Mouse (Mus musculus): ENCODE results near the gene Nsun2. TPM values are rescaled to one million over a fixed set of nuclear protein-coding genes. Genes with fewer than 3 reads are reported as not detected.
A peak's percentile ranks its signal among the peaks of the same experiment; 100 is the strongest.

The Nsun2 gene
- polyA plus RNA-seq, 1 experiment from 2014 or later: 77.9 TPM

- H3K36me3 ChIP-seq: peaks cover 91% of the 10 kb centered on the region
- no peak overlapping the region for H3K4me2 ChIP-seq
- ATAC-seq (ENCODE audit: insufficient number of reproducible peaks, low FRiP score): no peak
- H3K4me1 ChIP-seq (replicated peaks): peaks cover 13% of the 10 kb centered on the region
- no peak overlapping the region for H3K9ac ChIP-seq
- H3K4me3 ChIP-seq: no peak overlapping the region
- no peak overlapping the region for H3K27ac ChIP-seq (ENCODE audit: poor library complexity, severe bottlenecking)
- 62% methylated on average over 5 of the region's 5 CpGs for WGBS
- H3K27me3 ChIP-seq (replicated peaks): no peaks in the 10 kb centered on the region
- no peaks in the 10 kb centered on the region for H3K9me3 ChIP-seq (replicated peaks)
Observed at GRCm38 (mm10) chr13:69502863-69503262, 30.7 kb upstream of the Nsun2 start.

- H3K9me3 ChIP-seq (replicated peaks): no peaks in the 10 kb centered on the region
- H3K4me3 ChIP-seq: no peak overlapping the region
- peak overlapping the region; percentile 19; the same call in 1 of the 2 replicates for H3K27ac ChIP-seq (ENCODE audit: poor library complexity, severe bottlenecking)
- H3K36me3 ChIP-seq: peaks cover 85% of the 10 kb centered on the region
- H3K27me3 ChIP-seq (replicated peaks): no peaks in the 10 kb centered on the region
- no peak for ATAC-seq (ENCODE audit: insufficient number of reproducible peaks, low FRiP score)
- no peak overlapping the region for H3K9ac ChIP-seq
- peaks cover 7% of the 10 kb centered on the region; the same call in 1 of the 2 replicates for H3K4me1 ChIP-seq (replicated peaks)
- WGBS: 73% methylated on average over 12 of the region's 12 CpGs
- no peak overlapping the region for H3K4me2 ChIP-seq
Observed at GRCm38 (mm10) chr13:69506341-69507086, 27.0 kb upstream of the Nsun2 start.

GRCm38 (mm10) chr13:69507666-69508065, 25.9 kb upstream of the Nsun2 start:
- Histone ChIP-seq H3K9me3 (replicated peaks) (no peaks in the 10 kb centered on the region), H3K4me2 (no peak overlapping the region), H3K27ac (ENCODE audit: poor library complexity, severe bottlenecking) (no peak overlapping the region), H3K9ac (no peak overlapping the region), H3K4me1 (replicated peaks) (peaks cover 7% of the 10 kb centered on the region; the same call in 1 of the 2 replicates), H3K27me3 (replicated peaks) (no peaks in the 10 kb centered on the region), H3K4me3 (no peak overlapping the region), H3K36me3 (peaks cover 86% of the 10 kb centered on the region)
- WGBS: 94% methylated on average over 3 of the region's 3 CpGs
- no peak for ATAC-seq (ENCODE audit: insufficient number of reproducible peaks, low FRiP score)

- no peak; the same call in 1 of the 2 replicates for ATAC-seq (ENCODE audit: insufficient number of reproducible peaks, low FRiP score)
- 71% methylated on average over 9 of the region's 9 CpGs for WGBS
- no peak overlapping the region for H3K27ac ChIP-seq (ENCODE audit: poor library complexity, severe bottlenecking)
Observed at GRCm38 (mm10) chr13:69509391-69510244, 23.9 kb upstream of the Nsun2 start.

GRCm38 (mm10) chr13:69515091-69515490, 18.5 kb upstream of the Nsun2 start:
- no peaks in the 10 kb centered on the region for H3K27me3 ChIP-seq (replicated peaks)
- no peaks in the 10 kb centered on the region for H3K9me3 ChIP-seq (replicated peaks)
- peaks cover 31% of the 10 kb centered on the region for H3K36me3 ChIP-seq
- H3K4me1 ChIP-seq (replicated peaks): peaks cover 21% of the 10 kb centered on the region
- WGBS: 86% methylated on average over 3 of the region's 3 CpGs
- H3K4me2 ChIP-seq: no peak overlapping the region
- no peak overlapping the region for H3K27ac ChIP-seq (ENCODE audit: poor library complexity, severe bottlenecking)
- H3K9ac ChIP-seq: no peak overlapping the region
- H3K4me3 ChIP-seq: no peak overlapping the region
- no peak for ATAC-seq (ENCODE audit: insufficient number of reproducible peaks, low FRiP score)

More at GRCm38 (mm10) chr13:69509391-69510244, 23.9 kb upstream of the Nsun2 start:
- no peak overlapping the region for H3K4me3 ChIP-seq
- no peaks in the 10 kb centered on the region for H3K27me3 ChIP-seq (replicated peaks)
- H3K9ac ChIP-seq: no peak overlapping the region
- no peaks in the 10 kb centered on the region for H3K9me3 ChIP-seq (replicated peaks)
- peaks cover 73% of the 10 kb centered on the region for H3K36me3 ChIP-seq
- H3K4me1 ChIP-seq (replicated peaks): peaks cover 7% of the 10 kb centered on the region; the same call in 1 of the 2 replicates
- H3K4me2 ChIP-seq: no peak overlapping the region

- no peak overlapping the region for H3K4me3 ChIP-seq
- H3K4me2 ChIP-seq: no peak overlapping the region
- H3K27ac ChIP-seq (ENCODE audit: poor library complexity, severe bottlenecking): no peak overlapping the region
- WGBS: 67% methylated on average over 6 of the region's 6 CpGs
- no peak for ATAC-seq (ENCODE audit: insufficient number of reproducible peaks, low FRiP score)
- H3K9me3 ChIP-seq (replicated peaks): no peaks in the 10 kb centered on the region
- no peak overlapping the region for H3K9ac ChIP-seq
- H3K27me3 ChIP-seq (replicated peaks): no peaks in the 10 kb centered on the region
- peaks cover 12% of the 10 kb centered on the region for H3K36me3 ChIP-seq
- H3K4me1 ChIP-seq (replicated peaks): peaks cover 39% of the 10 kb centered on the region
Observed at GRCm38 (mm10) chr13:69517445-69517844, 16.1 kb upstream of the Nsun2 start.

GRCm38 (mm10) chr13:69519137-69519536, 14.4 kb upstream of the Nsun2 start:
- no peak overlapping the region for H3K4me3 ChIP-seq

GRCm38 (mm10) chr13:69522161-69522791, 11.3 kb upstream of the Nsun2 start:
- peaks cover 80% of the 10 kb centered on the region for H3K4me1 ChIP-seq (replicated peaks)
- no peak for ATAC-seq (ENCODE audit: insufficient number of reproducible peaks, low FRiP score)
- H3K27ac ChIP-seq (ENCODE audit: poor library complexity, severe bottlenecking): no peak overlapping the region

More at GRCm38 (mm10) chr13:69519137-69519536, 14.4 kb upstream of the Nsun2 start:
- no peak overlapping the region for H3K9ac ChIP-seq
- no peaks in the 10 kb centered on the region for H3K27me3 ChIP-seq (replicated peaks)
- no peak for ATAC-seq (ENCODE audit: insufficient number of reproducible peaks, low FRiP score)
- peaks cover 56% of the 10 kb centered on the region for H3K4me1 ChIP-seq (replicated peaks)
- WGBS: 88% methylated on average over 6 of the region's 6 CpGs
- H3K9me3 ChIP-seq (replicated peaks): no peaks in the 10 kb centered on the region
- no peak overlapping the region for H3K4me2 ChIP-seq
- H3K36me3 ChIP-seq: 0 out of 2 replicates have a peak, but pooled peaks cover 5% of the 10 kb centered on the region
- no peak overlapping the region for H3K27ac ChIP-seq (ENCODE audit: poor library complexity, severe bottlenecking)

GRCm38 (mm10) chr13:69523444-69524157, 9.9 kb upstream of the Nsun2 start:
- ATAC-seq (ENCODE audit: insufficient number of reproducible peaks, low FRiP score): no peak
- H3K9me3 ChIP-seq (replicated peaks): no peaks in the 10 kb centered on the region
- H3K4me1 ChIP-seq (replicated peaks): peaks cover 81% of the 10 kb centered on the region
- H3K27me3 ChIP-seq (replicated peaks): no peaks in the 10 kb centered on the region
- no peak overlapping the region for H3K4me2 ChIP-seq
- no peak overlapping the region for H3K9ac ChIP-seq
- H3K36me3 ChIP-seq: no peaks in the 10 kb centered on the region
- H3K27ac ChIP-seq (ENCODE audit: poor library complexity, severe bottlenecking): no peak overlapping the region
- 66% methylated on average over 14 of the region's 14 CpGs for WGBS
- H3K4me3 ChIP-seq: no peak overlapping the region

More at GRCm38 (mm10) chr13:69522161-69522791, 11.3 kb upstream of the Nsun2 start:
- Histone ChIP-seq H3K27me3 (replicated peaks) (no peaks in the 10 kb centered on the region), H3K4me2 (no peak overlapping the region), H3K4me3 (no peak overlapping the region), H3K9ac (0 out of 2 replicates have a peak overlapping the region, but pooled peaks have one; percentile 8), H3K9me3 (replicated peaks) (no peaks in the 10 kb centered on the region), H3K36me3 (no peaks in the 10 kb centered on the region)
- 94% methylated on average over 1 of the region's 1 CpGs for whole genome bisulfite sequencing

- H3K27me3 ChIP-seq (replicated peaks): no peaks in the 10 kb centered on the region
- no peak overlapping the region for H3K4me2 ChIP-seq
- H3K9ac ChIP-seq: 0 out of 2 replicates have a peak overlapping the region, but pooled peaks have one; percentile 0
- H3K36me3 ChIP-seq: 0 out of 2 replicates have a peak, but pooled peaks cover under 1% of the 10 kb centered on the region
- H3K4me1 ChIP-seq (replicated peaks): peaks cover 82% of the 10 kb centered on the region
- WGBS: 55% methylated on average over 2 of the region's 2 CpGs
- ATAC-seq (ENCODE audit: insufficient number of reproducible peaks, low FRiP score): no peak
- no peak overlapping the region for H3K27ac ChIP-seq (ENCODE audit: poor library complexity, severe bottlenecking)
- no peaks in the 10 kb centered on the region for H3K9me3 ChIP-seq (replicated peaks)
- H3K4me3 ChIP-seq: no peak overlapping the region
Observed at GRCm38 (mm10) chr13:69524158-69524530, 9.4 kb upstream of the Nsun2 start.

All from heart, embryonic 12.5 days (tissue).